Mouse (Mus musculus): Measurements from ENCODE around the gene Zfp446. TPM values are rescaled to one million over a fixed set of nuclear protein-coding genes. Genes with fewer than 3 reads are reported as not detected.

The Zfp446 gene
- polyA plus RNA-seq, 1 experiment from 2014 or later: 14.9 TPM

DNA sequence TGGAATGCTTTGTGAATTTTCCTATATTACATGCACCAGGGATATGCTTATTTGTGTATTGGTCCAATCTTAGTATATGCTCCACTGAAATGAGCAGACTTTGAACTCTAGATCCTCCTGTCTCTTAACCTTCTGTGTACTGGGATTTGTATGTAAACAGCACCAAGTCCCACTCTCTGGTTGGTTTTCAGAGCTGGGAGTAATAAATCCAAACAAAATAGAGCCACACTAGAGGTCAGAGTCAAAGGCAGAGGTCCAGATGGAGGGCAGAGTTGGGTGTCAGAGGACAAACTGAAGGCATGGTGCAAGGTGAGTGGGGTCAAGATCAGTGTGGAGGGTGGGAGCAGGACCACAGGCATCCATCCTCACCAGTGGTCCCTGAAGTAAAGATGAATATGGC lies 18.2 kb downstream of the Zfp446 start:
- DNase-seq (ENCODE audit: low spot score): no peak
- no peaks in the 10 kb centered on the region for H3K27me3 ChIP-seq (ENCODE audit: low read depth, poor library complexity, severe bottlenecking)
- no peaks in the 10 kb centered on the region for H3K9me3 ChIP-seq (replicated peaks)
- H3K4me3 ChIP-seq: no peak overlapping the region
- no peaks in the 10 kb centered on the region for H3K36me3 ChIP-seq
- H3K4me1 ChIP-seq: no peaks in the 10 kb centered on the region
- no peak overlapping the region for H3K27ac ChIP-seq

DNA sequence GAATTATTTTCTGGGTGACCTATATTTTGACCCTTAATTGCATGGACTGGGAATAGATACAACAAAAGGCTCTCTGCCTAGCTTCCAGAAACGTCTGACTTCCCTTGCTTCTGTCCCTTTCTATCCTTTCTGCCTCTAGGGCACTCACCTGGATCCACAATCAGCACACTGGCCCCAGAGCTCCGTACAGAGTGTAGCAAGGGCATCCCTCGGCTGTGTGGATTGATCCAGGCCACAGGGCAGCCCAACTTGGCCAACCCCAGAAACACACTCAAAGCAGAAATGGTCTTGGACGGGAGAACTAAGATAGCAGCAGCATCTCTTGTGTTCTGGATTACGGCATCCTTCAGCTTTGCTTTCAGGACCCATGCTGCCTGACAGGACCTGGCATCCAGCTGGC lies 19.6 kb downstream of the Zfp446 start:
- DNase-seq (ENCODE audit: low spot score): no peak
- no peaks in the 10 kb centered on the region for H3K4me1 ChIP-seq
- H3K27me3 ChIP-seq (ENCODE audit: low read depth, poor library complexity, severe bottlenecking): no peaks in the 10 kb centered on the region
- no peak overlapping the region for H3K4me3 ChIP-seq
- H3K9me3 ChIP-seq (replicated peaks): no peaks in the 10 kb centered on the region
- H3K36me3 ChIP-seq: no peaks in the 10 kb centered on the region
- no peak overlapping the region for H3K27ac ChIP-seq
- WGBS: 76% methylated on average over 5 of the region's 5 CpGs

DNA sequence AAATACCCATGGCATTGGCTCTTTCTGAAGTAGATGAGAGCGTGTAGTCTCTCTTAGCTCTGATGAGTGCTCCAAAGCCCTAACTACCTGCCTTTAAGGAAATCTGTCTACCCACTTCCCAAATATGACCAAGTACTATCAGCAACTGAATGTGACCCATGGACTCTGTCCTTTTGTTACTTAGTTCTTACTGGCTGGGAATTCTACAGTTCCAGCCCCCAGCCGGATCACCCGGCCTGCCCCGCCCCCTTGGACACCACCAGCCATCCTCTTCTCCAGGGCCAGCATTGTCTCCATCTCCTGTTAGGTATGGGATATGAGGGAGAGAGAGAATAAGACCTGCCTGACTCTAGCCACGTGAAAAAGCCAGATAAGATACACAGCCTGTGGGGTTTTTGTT lies 20.4 kb downstream of the Zfp446 start, which contains the start of gene Slc27a5:
Slc27a5 (minus strand) TSS at position 140 of the 400 bp plus-strand sequence.
- no peak for DNase-seq (ENCODE audit: low spot score)
- H3K27ac ChIP-seq: no peak within 1 kb of the TSS
- 79% methylated on average over 5 of the region's 5 CpGs for WGBS

DNA sequence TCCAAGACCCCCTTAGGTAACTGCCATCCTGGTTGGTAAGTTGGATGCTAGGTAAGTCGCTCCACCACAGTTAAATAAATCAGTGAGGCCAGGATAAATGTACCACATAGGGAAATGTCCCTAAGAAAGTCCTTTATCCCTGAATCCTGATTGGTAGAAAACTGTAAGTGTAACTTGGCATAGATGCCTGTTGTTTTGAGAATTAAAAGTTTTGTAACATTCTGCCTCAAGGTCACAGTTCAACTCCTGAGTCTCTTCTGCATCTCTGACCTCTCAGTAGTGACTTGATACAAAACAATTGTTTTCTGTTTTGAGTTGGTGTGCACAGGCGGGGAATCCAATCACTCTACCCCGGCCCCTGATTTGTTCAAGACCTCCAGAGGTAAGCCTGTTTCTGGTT lies 21.2 kb downstream of the Zfp446 start, which contains the start of gene Trim28:
Trim28 (plus strand) TSS at position 264 of the 400 bp plus-strand sequence.
- DNase-seq (ENCODE audit: low spot score): no peak
- no peaks in the 10 kb centered on the region for H3K27me3 ChIP-seq (ENCODE audit: low read depth, poor library complexity, severe bottlenecking)
- H3K9me3 ChIP-seq (replicated peaks): no peaks in the 10 kb centered on the region
- no peaks in the 10 kb centered on the region for H3K36me3 ChIP-seq
- WGBS: 81% methylated on average over 3 of the region's 3 CpGs
- no peak within 1 kb of the TSS for H3K4me3 ChIP-seq
- no peaks in the 10 kb centered on the region for H3K4me1 ChIP-seq
- H3K27ac ChIP-seq: no peak within 1 kb of the TSS

More for the DNA sequence above, 20.4 kb downstream of the Zfp446 start, which contains the start of gene Slc27a5:
- Histone ChIP-seq H3K36me3 (no peaks in the 10 kb centered on the region), H3K4me1 (no peaks in the 10 kb centered on the region), H3K27me3 (ENCODE audit: low read depth, poor library complexity, severe bottlenecking) (no peaks in the 10 kb centered on the region), H3K4me3 (no peak within 1 kb of the TSS), H3K9me3 (replicated peaks) (no peaks in the 10 kb centered on the region)

DNA sequence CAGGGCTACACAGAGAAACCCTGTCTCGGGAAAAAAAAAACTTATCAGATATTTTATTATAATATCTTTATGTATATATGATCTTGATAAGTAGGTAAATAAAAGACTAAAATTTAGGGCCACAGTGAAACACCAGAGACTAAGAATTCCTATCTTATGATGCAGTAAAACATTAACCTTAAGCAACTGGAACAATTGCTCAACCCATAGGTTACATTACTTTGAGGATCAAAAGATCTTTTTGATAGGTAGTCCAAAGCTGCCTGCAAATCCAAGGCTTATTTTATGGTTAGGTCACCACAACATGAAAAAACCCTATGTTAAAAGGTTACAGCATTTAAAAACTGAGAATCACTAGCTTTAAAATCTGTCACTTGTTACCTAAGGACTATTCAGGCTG lies 23.9 kb downstream of the Zfp446 start:
- Histone ChIP-seq H3K4me1 (0 out of 2 replicates have a peak, but pooled peaks cover 2% of the 10 kb centered on the region), H3K27me3 (ENCODE audit: low read depth, poor library complexity, severe bottlenecking) (peaks cover 6% of the 10 kb centered on the region; the same call in 1 of the 2 replicates), H3K4me3 (no peak overlapping the region), H3K9me3 (replicated peaks) (no peaks in the 10 kb centered on the region), H3K36me3 (peaks cover 23% of the 10 kb centered on the region), H3K27ac (no peak overlapping the region)
- WGBS: 78% methylated on average over 1 of the region's 1 CpGs
- no peak for DNase-seq (ENCODE audit: low spot score)

DNA sequence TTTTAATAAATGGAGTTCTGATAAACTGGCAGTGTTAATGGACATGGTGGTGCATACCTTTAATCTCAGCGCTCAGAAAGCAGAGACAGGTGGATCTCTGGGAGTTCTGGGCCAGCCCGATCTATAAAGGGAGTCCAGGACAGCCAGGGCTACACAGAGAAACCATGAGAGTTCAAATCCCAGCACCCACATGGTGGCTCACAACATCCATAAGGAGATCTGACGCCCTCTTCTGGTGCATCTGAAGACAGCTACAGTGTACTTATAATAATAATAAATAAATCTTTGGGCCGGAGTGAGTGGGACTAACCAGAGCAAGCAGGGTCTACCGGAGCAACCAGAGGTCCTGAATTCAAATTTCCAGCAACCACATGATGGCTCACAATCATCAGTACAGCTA lies 25.7 kb downstream of the Zfp446 start:
- 80% methylated on average over 5 of the region's 5 CpGs for WGBS
- no peak overlapping the region for H3K4me3 ChIP-seq
- peaks cover 40% of the 10 kb centered on the region for H3K36me3 ChIP-seq

DNA sequence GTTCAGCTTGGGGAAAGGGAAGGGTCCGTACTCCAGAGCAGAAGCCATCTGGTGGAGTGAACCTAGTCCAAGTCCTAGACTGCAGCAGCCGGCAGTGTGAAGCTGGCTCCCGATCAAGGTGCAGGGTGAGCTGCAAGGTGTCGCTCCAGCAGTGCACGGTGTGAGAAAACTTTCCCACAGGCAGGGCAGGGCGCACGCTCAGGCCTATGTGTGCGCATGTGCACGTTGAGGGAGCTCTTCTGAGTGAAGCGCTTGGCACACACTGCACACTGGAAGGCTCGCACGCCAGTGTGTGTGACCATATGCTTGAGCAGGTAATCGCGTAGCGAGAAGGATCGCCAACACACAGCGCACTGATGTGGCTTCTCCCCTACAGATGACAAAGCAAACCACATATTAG lies 28.4 kb downstream of the Zfp446 start:
- DNase-seq (ENCODE audit: low spot score): no peak
- H3K27me3 ChIP-seq (ENCODE audit: low read depth, poor library complexity, severe bottlenecking): peaks cover 27% of the 10 kb centered on the region
- WGBS: 91% methylated on average over 17 of the region's 17 CpGs
- H3K36me3 ChIP-seq: peaks cover 40% of the 10 kb centered on the region
- H3K9me3 ChIP-seq (replicated peaks): no peaks in the 10 kb centered on the region
- H3K27ac ChIP-seq: no peak overlapping the region
- H3K4me3 ChIP-seq: no peak overlapping the region
- peaks cover 31% of the 10 kb centered on the region for H3K4me1 ChIP-seq

More for the DNA sequence above, 25.7 kb downstream of the Zfp446 start:
- Histone ChIP-seq H3K27me3 (ENCODE audit: low read depth, poor library complexity, severe bottlenecking) (peaks cover 24% of the 10 kb centered on the region), H3K9me3 (replicated peaks) (no peaks in the 10 kb centered on the region), H3K4me1 (peaks cover 19% of the 10 kb centered on the region), H3K27ac (no peak overlapping the region)
- no peak for DNase-seq (ENCODE audit: low spot score)

DNA sequence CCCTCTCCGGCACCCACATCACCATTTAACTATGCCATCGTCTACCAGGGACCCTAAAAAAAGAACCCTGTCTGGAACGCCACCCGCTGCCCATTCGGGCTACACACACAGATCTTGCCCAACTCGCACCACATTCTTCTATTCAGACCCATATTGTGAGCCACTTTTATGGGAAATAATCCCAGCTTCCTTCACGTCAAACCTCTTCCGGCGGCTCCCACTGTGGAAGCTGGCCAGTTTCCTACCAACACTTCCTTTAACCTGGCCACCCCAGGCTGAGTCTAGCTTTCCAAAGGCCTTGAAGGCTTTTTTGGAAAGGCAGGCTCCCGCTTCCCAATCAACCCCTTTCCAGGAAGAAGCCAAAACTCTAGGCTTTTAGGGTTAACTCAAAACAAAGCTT lies 28.9 kb downstream of the Zfp446 start:
- no peak overlapping the region for H3K27ac ChIP-seq
- WGBS: 83% methylated on average over 10 of the region's 10 CpGs

DNA sequence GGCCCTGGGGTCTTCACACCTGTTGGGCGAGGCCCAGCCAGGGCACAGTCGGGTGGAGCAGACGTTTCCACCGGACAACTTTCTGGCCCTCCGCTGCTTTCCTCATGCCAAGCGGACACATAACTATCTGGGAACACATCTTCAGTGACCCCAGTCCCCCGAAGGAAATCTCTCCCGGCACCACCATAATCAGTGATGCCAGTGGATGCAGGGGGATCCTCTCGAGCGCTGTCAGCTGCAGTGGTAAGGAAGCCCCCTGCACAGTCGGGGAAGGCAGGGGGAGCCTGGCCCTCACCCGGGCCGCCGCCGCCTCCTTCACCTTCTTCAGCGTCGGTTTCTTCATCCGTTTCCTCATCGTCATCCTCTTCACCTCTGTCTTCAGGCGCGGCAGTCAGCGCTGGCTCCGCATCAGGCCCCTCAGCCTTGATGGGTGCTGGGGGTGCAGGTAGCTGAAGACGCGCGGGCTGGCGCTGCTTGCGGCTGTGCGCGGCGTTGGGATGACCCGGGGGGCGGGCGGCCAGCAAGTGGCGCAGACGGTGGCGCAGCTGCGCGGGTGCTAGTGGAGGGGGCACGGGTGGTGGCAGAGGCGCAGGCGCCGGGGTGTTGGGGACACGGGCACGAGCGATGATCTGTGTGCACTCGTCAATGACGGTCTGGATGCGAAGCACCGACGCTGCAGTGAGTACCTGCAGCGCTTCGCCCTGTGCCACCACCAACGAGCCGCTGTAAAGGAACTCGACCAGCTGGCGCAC lies 29.9 kb downstream of the Zfp446 start:
- H3K4me3 ChIP-seq: peak overlapping the region; percentile 37

More for the DNA sequence above, 28.9 kb downstream of the Zfp446 start:
- Histone ChIP-seq H3K27me3 (ENCODE audit: low read depth, poor library complexity, severe bottlenecking) (peaks cover 27% of the 10 kb centered on the region), H3K36me3 (peaks cover 40% of the 10 kb centered on the region), H3K4me1 (peaks cover 31% of the 10 kb centered on the region), H3K4me3 (peak overlapping the region; percentile 37; the same call in 1 of the 2 replicates), H3K9me3 (replicated peaks) (no peaks in the 10 kb centered on the region)
- DNase-seq (ENCODE audit: low spot score): no peak

DNA sequence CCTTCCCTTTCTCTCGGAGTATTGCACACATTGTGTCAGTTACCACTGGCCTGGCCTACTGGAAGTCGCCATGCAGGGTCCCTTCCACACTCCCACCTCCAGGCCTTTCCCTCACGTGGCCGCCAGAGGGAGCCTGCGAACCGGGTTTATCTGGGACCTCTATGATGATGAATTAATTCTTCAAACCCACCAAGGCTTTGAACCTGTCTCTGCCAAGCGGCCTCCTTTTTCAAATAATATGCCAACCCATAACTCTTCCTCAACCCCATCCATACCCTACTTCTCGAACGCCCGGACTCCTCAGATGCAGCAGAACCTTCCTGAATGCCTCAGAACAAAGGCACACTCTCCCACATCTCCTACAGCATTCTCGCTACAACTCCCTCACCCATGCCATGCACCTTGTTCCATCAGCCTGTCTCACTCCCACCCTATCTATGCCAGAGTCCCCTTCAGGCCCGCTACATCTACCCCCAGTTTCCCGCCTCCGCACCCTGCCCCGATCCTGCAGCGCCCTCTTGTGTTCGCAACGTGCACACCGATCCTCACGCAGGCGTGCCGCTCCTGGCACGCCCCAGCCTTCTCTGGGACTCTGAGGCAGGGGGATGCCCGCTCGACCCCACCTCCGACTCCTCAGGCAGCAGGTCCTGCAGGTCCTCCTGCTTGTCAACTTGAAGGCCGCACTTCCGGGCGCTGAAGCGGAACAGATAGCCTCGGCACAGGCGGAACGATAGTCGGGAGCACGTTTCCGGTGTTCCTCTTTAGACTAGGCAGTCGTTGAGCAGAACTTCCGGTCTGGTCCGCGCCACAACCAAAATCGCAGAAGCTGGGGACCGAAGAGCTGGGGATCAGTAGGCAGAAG lies 31.7 kb downstream of the Zfp446 start:
- peak; percentile 98 for DNase-seq (ENCODE audit: low spot score)
- peaks cover 31% of the 10 kb centered on the region for H3K4me1 ChIP-seq
- H3K9me3 ChIP-seq (replicated peaks): no peaks in the 10 kb centered on the region
- H3K27me3 ChIP-seq (ENCODE audit: low read depth, poor library complexity, severe bottlenecking): peaks cover 27% of the 10 kb centered on the region
- under 1% methylated on average over 42 of the region's 42 CpGs for WGBS
- peaks cover 37% of the 10 kb centered on the region for H3K36me3 ChIP-seq
- H3K27ac ChIP-seq: peak overlapping the region; percentile 92
- H3K4me3 ChIP-seq: peak overlapping the region; percentile 65

More for the DNA sequence above, 29.9 kb downstream of the Zfp446 start:
- peaks cover 27% of the 10 kb centered on the region for H3K27me3 ChIP-seq (ENCODE audit: low read depth, poor library complexity, severe bottlenecking)
- no peak for DNase-seq (ENCODE audit: low spot score)
- peaks cover 31% of the 10 kb centered on the region for H3K4me1 ChIP-seq
- 22% methylated on average over 57 of the region's 57 CpGs for WGBS
- no peaks in the 10 kb centered on the region for H3K9me3 ChIP-seq (replicated peaks)
- no peak overlapping the region for H3K27ac ChIP-seq
- H3K36me3 ChIP-seq: peaks cover 40% of the 10 kb centered on the region

DNA sequence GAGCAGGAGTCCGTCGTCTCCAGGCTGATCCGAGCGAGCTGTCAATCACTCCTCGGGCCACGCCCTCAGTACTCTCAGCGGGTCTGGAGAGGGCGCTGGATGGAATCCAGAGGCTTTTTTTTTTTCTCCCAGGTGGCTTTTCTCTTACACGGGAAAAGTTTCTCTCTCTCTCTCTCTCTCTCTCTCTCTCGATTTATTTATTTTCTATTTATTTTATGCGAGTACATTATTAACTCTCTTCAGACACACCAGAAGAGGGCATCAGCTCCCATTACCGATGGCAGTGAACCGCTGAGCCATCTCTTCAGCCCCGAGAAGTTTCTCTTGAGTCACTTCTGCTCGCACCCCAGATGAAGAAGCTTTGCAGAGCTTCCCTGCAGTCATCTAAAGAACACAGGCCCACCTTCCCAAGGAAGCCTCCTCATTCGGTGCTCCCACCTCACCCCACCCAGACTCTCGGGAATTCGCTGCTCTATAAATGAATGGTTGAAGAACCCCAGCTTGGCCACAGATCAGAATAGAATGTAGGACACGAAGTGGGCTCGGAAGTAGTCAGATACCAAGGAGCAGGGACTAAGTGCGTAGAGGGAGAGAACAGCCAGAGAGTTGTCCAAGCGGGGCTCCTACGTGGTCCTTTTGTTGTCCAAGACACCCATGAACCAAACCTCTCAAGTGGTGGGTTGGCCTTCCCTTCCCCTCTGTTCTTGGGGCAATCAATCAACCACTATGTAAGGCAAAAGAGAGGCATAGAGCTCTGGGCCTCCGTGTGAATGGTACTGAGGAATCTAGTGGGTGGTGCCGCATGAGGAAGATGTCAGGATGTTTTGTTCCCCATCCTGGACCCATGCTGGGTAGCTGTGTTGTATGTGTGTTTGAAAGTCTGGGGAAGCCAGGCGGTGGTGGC lies 32.6 kb downstream of the Zfp446 start, which contains the start of gene Zbtb45:
Zbtb45 (minus strand) TSS at position 30 of the 904 bp plus-strand sequence.
- DNase-seq (ENCODE audit: low spot score): no peak
- Histone ChIP-seq H3K27ac (peak within 1 kb of the TSS; percentile 92), H3K9me3 (replicated peaks) (no peaks in the 10 kb centered on the region), H3K4me3 (peak within 1 kb of the TSS; percentile 65), H3K4me1 (peaks cover 31% of the 10 kb centered on the region), H3K27me3 (ENCODE audit: low read depth, poor library complexity, severe bottlenecking) (peaks cover 27% of the 10 kb centered on the region), H3K36me3 (peaks cover 29% of the 10 kb centered on the region)
- WGBS: 21% methylated on average over 26 of the region's 26 CpGs

DNA sequence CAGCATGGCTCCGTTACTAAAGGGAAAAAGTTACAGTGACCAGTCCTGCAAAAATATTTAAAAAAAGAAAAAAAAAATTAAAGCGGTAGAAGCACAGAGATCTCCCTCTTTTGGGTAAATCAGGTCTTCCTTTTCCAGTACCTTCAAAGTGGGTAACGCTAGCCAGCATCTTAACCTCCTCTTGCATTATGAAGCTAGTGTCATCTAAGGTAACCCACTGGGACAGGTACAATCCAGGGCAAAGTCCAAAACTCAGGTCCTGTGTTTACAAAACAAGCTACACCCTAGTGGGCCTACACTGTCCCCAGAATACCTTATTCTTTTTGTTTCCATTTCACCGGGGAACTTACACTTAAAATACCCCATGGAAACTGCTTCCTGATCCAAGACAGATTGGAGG lies 36.0 kb downstream of the Zfp446 start:
- Histone ChIP-seq H3K4me1 (peaks cover 9% of the 10 kb centered on the region), H3K27ac (no peak overlapping the region), H3K36me3 (no peaks in the 10 kb centered on the region), H3K4me3 (no peak overlapping the region), H3K27me3 (ENCODE audit: low read depth, poor library complexity, severe bottlenecking) (no peaks in the 10 kb centered on the region), H3K9me3 (replicated peaks) (no peaks in the 10 kb centered on the region)
- DNase-seq (ENCODE audit: low spot score): no peak
- WGBS: 74% methylated on average over 4 of the region's 4 CpGs

Measured in limb, embryonic 10.5 days (tissue).